Mouse (Mus musculus) ES-Bruce4 (cell line): ENCODE measurements around the gene Podnl1. TPM values are rescaled to one million over a fixed set of nuclear protein-coding genes. Genes with fewer than 3 reads are reported as not detected.

Experiments used
- H3K27ac ChIP-seq: 2 replicates; pipeline ENCODE4 v1.5.1; 2012; ENCODE audit warnings: low read length, inconsistent platforms; ENCODE audit not compliant: insufficient read depth
- H3K27me3 ChIP-seq: 2 replicates; pipeline ENCODE4 v1.6.1; 2012; ENCODE audit warnings: mild to moderate bottlenecking, low read length, inconsistent platforms; ENCODE audit not compliant: control insufficient read depth, poor library complexity, insufficient read depth, severe bottlenecking
- H3K36me3 ChIP-seq: 2 replicates; pipeline ENCODE4 v1.6.1; 2012; ENCODE audit warnings: inconsistent platforms, mild to moderate bottlenecking, low read length, moderate library complexity; ENCODE audit not compliant: control insufficient read depth, poor library complexity, insufficient read depth, severe bottlenecking
- H3K4me1 ChIP-seq: one replicate; pipeline ENCODE4 v1.8.1; 2011; ENCODE audit warnings: low read length; ENCODE audit not compliant: control insufficient read depth, insufficient read depth
- H3K4me3 ChIP-seq: 2 replicates; pipeline ENCODE4 v1.5.1; 2011; ENCODE audit warnings: low read depth, mild to moderate bottlenecking, low read length
- H3K9ac ChIP-seq: 2 replicates; pipeline ENCODE4 v1.6.1; 2012; ENCODE audit warnings: low read depth, mild to moderate bottlenecking, inconsistent platforms; ENCODE audit not compliant: poor library complexity, severe bottlenecking
- H3K9me3 ChIP-seq: replicated peaks from 2 replicates; pipeline ENCODE4 v1.6.1; 2012; ENCODE audit warnings: mild to moderate bottlenecking, low read length, inconsistent platforms; ENCODE audit not compliant: control insufficient read depth, poor library complexity, insufficient read depth, severe bottlenecking
- CTCF ChIP-seq: IDR thresholded peaks from one replicate; pipeline ENCODE4 v1.8.1; 2011; ENCODE audit warnings: low read depth, low read length
- EP300 ChIP-seq: IDR thresholded peaks from 2 replicates; pipeline ENCODE4 v1.6.1; 2011; ENCODE audit warnings: low read depth, low read length; ENCODE audit not compliant: insufficient read depth
- POLR2A ChIP-seq: IDR thresholded peaks from one replicate; pipeline ENCODE4 v1.8.1; 2011; ENCODE audit warnings: low read length; ENCODE audit not compliant: insufficient read depth
- polyA plus RNA-seq: library from polyadenylated mRNA; stranded (reverse); fragments of >200 nt; gene quantifications from 2 replicates; pipeline ENCODE4 v1.2.4, GENCODE M21; 2011; ENCODE audit warnings: low read depth; ENCODE audit not compliant: missing spikeins, insufficient read depth, insufficient read length

The Podnl1 gene
- polyA plus RNA-seq, 1 experiment: 0.33 TPM

DNA sequence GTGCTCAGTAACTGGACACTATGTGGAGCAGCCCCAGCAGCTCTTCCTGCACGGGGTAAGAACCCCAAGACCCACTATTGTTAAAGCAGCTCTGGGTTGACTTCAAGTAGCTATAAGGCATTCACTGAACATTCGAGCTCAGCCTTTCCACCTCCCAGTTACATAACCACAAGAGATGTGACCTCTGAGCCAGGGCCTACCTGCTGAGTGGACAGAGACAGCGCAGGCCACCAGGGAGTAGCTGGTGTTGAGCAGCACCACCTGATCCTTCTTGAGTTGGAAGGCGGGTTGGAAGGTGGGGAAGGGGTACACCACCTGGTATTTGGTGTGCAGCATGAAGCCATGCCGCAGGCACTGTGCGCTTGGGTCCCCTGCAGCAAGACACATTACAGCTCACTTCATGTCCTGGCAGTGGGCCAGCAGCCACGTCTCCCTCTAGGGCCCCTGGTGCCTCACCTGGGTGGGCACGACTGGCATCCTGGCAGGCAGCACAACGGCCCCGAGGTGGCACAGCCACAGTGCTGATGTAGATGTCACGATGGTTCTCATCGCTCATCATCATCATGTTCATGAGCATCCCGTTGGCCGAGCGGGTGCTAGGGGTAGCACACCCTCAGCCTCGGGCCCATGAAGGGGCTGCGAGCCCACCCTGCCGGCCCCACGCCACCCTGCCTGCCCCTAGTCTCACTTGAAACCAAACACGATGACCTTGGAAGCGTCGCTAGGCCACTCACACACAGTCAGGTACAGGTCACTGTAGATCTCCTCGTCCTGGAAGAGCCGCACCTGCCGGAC is 24.1 kb upstream of the Podnl1 start:
- Histone ChIP-seq H3K9ac (no peak overlapping the region), H3K27me3 (no peaks in the 10 kb centered on the region), H3K36me3 (peaks cover 32% of the 10 kb centered on the region), H3K27ac (no peak overlapping the region), H3K4me3 (no peak overlapping the region), H3K9me3 (no peaks in the 10 kb centered on the region), H3K4me1 (no peaks in the 10 kb centered on the region)
- no peak for TF ChIP-seq CTCF
- TF ChIP-seq EP300: no peak
- TF ChIP-seq POLR2A: no peak

DNA sequence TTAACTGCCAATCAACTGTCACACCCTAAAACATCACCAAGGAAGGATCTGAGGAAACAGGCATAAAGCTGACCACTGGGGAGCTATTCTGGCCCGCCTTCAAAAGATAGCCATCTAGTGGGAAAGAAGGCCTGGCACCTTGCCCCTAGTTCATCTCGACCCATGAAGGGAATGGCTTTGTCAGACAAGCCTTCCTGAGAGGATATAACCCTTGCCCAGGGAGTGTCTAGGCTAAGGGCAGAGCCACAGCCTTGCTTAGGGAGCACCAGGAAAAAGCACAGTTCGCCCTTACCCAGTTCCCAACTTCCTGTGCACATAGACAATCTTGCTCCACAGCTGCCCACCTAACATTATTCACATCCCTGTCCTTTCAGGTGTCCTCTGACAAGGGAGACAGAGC is 22.2 kb upstream of the Podnl1 start:
- Histone ChIP-seq H3K9me3 (no peaks in the 10 kb centered on the region), H3K9ac (peak overlapping the region; percentile 93), H3K4me3 (peak overlapping the region; percentile 66), H3K27me3 (no peaks in the 10 kb centered on the region), H3K4me1 (no peaks in the 10 kb centered on the region), H3K27ac (no peak overlapping the region), H3K36me3 (peaks cover 13% of the 10 kb centered on the region)
- TF ChIP-seq POLR2A (no peak), CTCF (no peak), EP300 (no peak)

DNA sequence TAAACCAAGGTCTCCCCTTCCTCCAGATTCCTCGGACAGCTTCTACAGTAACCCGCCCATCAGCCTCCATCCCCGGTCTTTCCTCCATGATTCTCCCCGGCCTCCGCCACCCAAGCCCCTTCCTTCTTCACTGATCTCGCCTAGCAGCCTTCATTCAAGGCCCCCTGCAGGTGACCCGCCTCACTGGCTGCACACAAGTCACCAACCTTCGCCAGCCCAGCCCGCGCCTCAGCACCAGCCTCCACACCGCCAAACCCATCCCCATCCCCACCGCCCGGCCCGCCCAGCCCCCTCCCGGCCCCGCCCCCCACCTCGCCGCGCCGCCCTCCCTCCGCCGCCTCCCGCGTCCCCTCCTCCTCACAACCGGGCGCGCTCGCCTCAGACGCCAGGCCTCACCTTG is 21.6 kb upstream of the Podnl1 start:
- H3K4me3 ChIP-seq: peak overlapping the region; percentile 66
- peaks cover 12% of the 10 kb centered on the region for H3K36me3 ChIP-seq
- H3K27me3 ChIP-seq: no peaks in the 10 kb centered on the region
- no peak overlapping the region for H3K27ac ChIP-seq
- peak overlapping the region; percentile 93 for H3K9ac ChIP-seq
- no peaks in the 10 kb centered on the region for H3K9me3 ChIP-seq
- no peak for TF ChIP-seq POLR2A
- TF ChIP-seq EP300: no peak
- no peak for TF ChIP-seq CTCF
- no peaks in the 10 kb centered on the region for H3K4me1 ChIP-seq

DNA sequence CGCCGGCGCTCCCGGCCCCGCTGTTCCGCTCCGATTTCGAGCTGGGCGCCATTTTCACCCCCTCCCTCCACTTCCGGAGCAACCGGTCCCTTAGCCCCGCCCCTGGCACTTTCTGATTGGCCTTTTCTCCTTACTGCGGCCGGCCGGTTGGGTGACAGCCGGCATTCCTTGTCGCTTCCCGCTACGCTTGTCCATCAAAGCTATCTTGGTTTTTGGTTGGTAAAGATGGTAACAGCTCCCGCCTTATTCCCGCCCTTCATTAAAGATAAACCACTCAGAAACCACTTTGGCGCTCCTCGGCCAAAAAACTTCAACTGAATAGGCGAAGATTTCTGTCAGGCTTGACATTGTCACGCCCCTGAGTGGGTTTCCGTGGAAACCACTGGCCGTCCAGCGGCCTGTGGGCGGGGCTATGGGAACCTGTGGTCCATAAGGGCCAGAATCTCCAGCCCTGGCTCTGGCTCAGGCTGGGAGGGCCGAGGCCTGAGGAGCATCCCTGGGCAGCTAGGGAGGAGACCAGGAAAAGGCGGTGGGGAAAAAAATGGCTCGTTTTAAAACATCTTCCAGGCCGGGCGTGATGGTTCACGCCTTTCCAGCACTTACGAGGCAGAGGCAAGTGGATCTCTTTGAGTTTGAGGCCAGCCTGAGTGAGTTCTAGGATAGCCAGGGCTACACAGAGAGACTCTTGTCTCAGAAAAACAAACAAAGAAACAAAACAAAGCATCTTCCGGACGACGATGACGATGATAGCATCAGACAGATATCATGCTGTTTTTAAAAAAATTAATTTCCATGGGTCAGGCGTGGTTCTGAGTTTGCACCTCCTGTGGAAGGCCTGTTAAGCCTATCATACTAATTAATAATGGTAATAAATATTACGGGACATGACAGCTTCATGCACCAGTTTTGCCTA is 20.8 kb upstream of the Podnl1 start, which contains the start of gene Dcaf15:
TSS of gene Dcaf15 (minus strand) at position 72 of the 913 bp plus-strand sequence.
- Histone ChIP-seq H3K9ac (peak within 1 kb of the TSS; percentile 93), H3K36me3 (peaks cover 12% of the 10 kb centered on the region), H3K27me3 (no peaks in the 10 kb centered on the region), H3K9me3 (no peaks in the 10 kb centered on the region), H3K4me1 (no peaks in the 10 kb centered on the region), H3K4me3 (peak within 1 kb of the TSS; percentile 66), H3K27ac (no peak within 1 kb of the TSS; the same call in 1 of the 2 replicates)
- TF ChIP-seq POLR2A (peak; percentile 77), CTCF (no peak)

DNA sequence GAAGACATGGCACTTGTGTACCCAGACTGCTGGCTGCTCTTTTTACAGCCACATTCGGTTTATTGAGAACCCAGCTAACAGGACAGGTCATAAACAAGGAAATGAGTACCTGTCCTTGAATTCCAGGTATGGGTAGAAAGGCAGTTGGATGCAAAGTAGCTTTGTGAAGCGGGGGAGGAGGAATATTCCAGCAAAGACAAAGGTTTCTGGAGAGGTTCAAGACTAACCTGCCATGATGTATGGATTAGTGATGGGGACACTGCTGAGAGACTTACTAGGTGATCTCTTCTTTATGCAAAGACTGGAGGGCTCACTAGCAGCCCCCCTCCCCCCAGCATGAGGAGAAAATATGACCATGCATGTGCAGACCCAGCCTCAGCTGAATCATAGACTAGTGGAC is 20.1 kb upstream of the Podnl1 start:
- H3K4me1 ChIP-seq: no peaks in the 10 kb centered on the region
- H3K4me3 ChIP-seq: no peak overlapping the region
- no peaks in the 10 kb centered on the region for H3K9me3 ChIP-seq
- H3K9ac ChIP-seq: peak overlapping the region; percentile 41
- peaks cover 12% of the 10 kb centered on the region for H3K36me3 ChIP-seq
- no peak overlapping the region for H3K27ac ChIP-seq
- no peaks in the 10 kb centered on the region for H3K27me3 ChIP-seq
- TF ChIP-seq EP300 (no peak), POLR2A (no peak), CTCF (no peak)
